Comparison of ENCODE assay signal across 15 mouse cellular contexts in the genomic region with DNA sequence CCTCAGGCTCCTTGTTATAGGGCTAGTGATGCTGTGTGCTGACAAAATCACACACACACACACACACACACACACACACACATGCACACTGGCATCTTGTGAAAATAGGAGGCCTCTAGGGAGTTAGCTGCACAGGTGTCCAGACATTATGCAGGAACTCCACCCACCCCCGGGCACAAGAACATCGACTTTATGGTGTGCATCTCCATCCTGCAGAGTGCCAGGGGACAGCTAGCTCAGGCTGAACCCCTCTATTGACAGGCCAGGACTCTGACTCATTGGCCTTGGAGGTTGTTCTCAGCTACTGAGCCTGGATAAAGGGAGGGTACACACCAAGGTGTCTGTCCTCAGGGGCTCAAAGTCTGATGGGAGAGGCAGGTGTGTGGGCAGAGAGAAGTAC.
"Had no signal": no experiment of that assay in that cellular context is flagged by ENCODE, and none has a peak within 500 bp of the region (broad histone marks: within the 10 kb centered on the region; RNA-seq: fewer than 3 reads in every experiment).

No protein-coding gene starts in this region.

- H3K36me3 ChIP-seq: limb, embryonic 10.5 days; liver, embryonic 15.5 days; midbrain, embryonic 10.5 days; neural tube, embryonic 15.5 days; stomach, embryonic 15.5 days had no signal

- H3K27ac ChIP-seq: left cerebral cortex, adult 2 months; limb, embryonic 10.5 days; liver, embryonic 15.5 days; midbrain, embryonic 10.5 days; neural tube, embryonic 15.5 days; stomach, embryonic 15.5 days had no signal

- ATAC-seq: lung, postnatal 0 days had no signal

- H3K4me1 ChIP-seq: limb, embryonic 10.5 days; liver, embryonic 15.5 days; stomach, embryonic 15.5 days had no signal

- H3K4me2 ChIP-seq: liver, embryonic 11.5 days; liver, embryonic 15.5 days; neural tube, embryonic 15.5 days; stomach, embryonic 15.5 days had no signal

- H3K4me3 ChIP-seq: left cerebral cortex, adult 2 months; limb, embryonic 10.5 days; liver, embryonic 15.5 days; midbrain, embryonic 10.5 days; myocyte; neural tube, embryonic 15.5 days; stomach, embryonic 15.5 days had no signal

- DNase-seq: kidney, postnatal 25 days; lung, adult 2 months; right cerebral cortex, postnatal 4 days; spleen, adult 18-20 months; thymus, adult 2 months; thymus, postnatal 25 days had no signal

- H3K9ac ChIP-seq: liver, embryonic 15.5 days; neural tube, embryonic 15.5 days; stomach, embryonic 15.5 days had no signal

- H3K9me3 ChIP-seq: limb, embryonic 10.5 days; liver, embryonic 15.5 days; midbrain, embryonic 10.5 days; neural tube, embryonic 15.5 days; stomach, embryonic 15.5 days had no signal

- H3K27me3 ChIP-seq: liver, embryonic 15.5 days; neural tube, embryonic 15.5 days; stomach, embryonic 15.5 days had no signal
